Mouse (Mus musculus): ENCODE measurements around the gene Kdelc2. TPM values are rescaled to one million over a fixed set of nuclear protein-coding genes. Genes with fewer than 3 reads are reported as not detected.

The Kdelc2 gene
- total and polyA plus RNA-seq, 3 experiments: not detected

DNA sequence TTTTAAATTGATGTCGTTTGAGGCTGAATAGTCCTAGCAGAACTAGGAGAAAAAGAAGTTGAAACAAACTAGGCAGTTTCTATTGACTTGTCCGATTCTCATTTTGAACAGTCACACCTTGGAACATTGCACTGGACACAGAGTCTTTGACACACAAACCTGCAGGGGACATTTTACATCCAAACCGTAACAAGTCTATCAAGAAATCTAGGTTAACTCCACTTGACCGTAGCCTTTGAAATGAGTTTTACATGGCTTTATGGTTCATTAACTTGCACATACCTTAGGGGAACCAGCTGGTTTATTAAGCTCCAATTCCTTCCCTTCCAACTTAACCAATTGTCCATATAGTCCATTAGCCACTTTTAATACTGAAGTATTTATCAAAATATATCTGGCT is 16.9 kb downstream of the Kdelc2 start:
- no peak for DNase-seq (ENCODE audit: extremely low read depth)
- dilution Hi-C loops (cut with MboI; ENCODE audit: extremely low pct_ligation_motif_present, extremely low pct_unique_long_range_greater_than_20kb, low sequenced_read_pairs): no loop called here
- H3K9me3 ChIP-seq (replicated peaks; ENCODE audit: low read length): no peaks in the 10 kb centered on the region
- no peaks in the 10 kb centered on the region for H3K36me3 ChIP-seq (replicated peaks in 1 of 2; ENCODE audit: control insufficient read depth in 1 of 2, insufficient read depth in 1 of 2, low read length in 1 of 2)
- no peak overlapping the region for H3K4me2 ChIP-seq (ENCODE audit: insufficient read depth, low read depth, poor library complexity, severe bottlenecking)
- no peak overlapping the region for H3K27ac ChIP-seq (ENCODE audit: insufficient read depth, low read depth)
- no peaks in the 10 kb centered on the region for H3K79me2 ChIP-seq (replicated peaks; ENCODE audit: control insufficient read depth, extremely low read depth, insufficient read depth, poor library complexity, severe bottlenecking)
- in situ Hi-C loops (cut with MboI; ENCODE audit: low pct_ligation_motif_present, low pct_unique_long_range_greater_than_20kb, low sequenced_read_pairs): no loop called here
- TF ChIP-seq POLR2A (IDR thresholded peaks at IDR 0.05; ENCODE audit: low read depth, low read length) (no peak), RCOR1 (conservative IDR thresholded peaks at IDR 0.05; ENCODE audit: low read depth, low read length) (no peak), EP300 (IDR thresholded peaks at IDR 0.05; ENCODE audit: low read length) (no peak), MAX (IDR thresholded peaks at IDR 0.05; ENCODE audit: low read length) (no peak), USF1 (IDR thresholded peaks at IDR 0.05; ENCODE audit: low read depth, low read length) (no peak), E2F4 (IDR thresholded peaks at IDR 0.05; ENCODE audit: insufficient replicate concordance, low read depth, low read length) (no peak), SIN3A (IDR thresholded peaks at IDR 0.05; ENCODE audit: low read length) (no peak), CTCF (conservative IDR thresholded peaks at IDR 0.05 in 1 of 2, IDR thresholded peaks at IDR 0.05 in 1 of 2; ENCODE audit: low read depth in 2 of 2, low read length in 2 of 2) (no peak), MXI1 (IDR thresholded peaks at IDR 0.05; ENCODE audit: low read depth, low read length) (no peak), KAT2A (IDR thresholded peaks at IDR 0.05; ENCODE audit: insufficient replicate concordance, low read length) (no peak), CHD2 (IDR thresholded peaks at IDR 0.05; ENCODE audit: low read length) (no peak), NELFE (IDR thresholded peaks at IDR 0.05; ENCODE audit: low read depth, low read length) (no peak), JUN (IDR thresholded peaks at IDR 0.05; ENCODE audit: insufficient read depth, low read depth, low read length) (no peak), NRF1 (IDR thresholded peaks at IDR 0.05; ENCODE audit: low read depth, low read length) (no peak), GABPA (IDR thresholded peaks at IDR 0.05; ENCODE audit: insufficient replicate concordance, low read depth, low read length) (no peak), MAZ (IDR thresholded peaks at IDR 0.05; ENCODE audit: low read depth, low read length) (no peak)
- no peak overlapping the region for H3K4me3 ChIP-seq (replicated peaks in 1 of 3; ENCODE audit: low read depth in 2 of 3, low read length in 2 of 3, poor library complexity in 1 of 3)
- H3K9ac ChIP-seq (ENCODE audit: insufficient read depth, low read depth): no peak overlapping the region
- peaks cover 7 to 24% of the 10 kb centered on the region in 2 experiments; a peak in 3 of 4 replicates for H3K4me1 ChIP-seq (ENCODE audit: control insufficient read depth in 1 of 2, insufficient read depth in 2 of 2)
- H3K27me3 ChIP-seq (replicated peaks): no peaks in the 10 kb centered on the region

DNA sequence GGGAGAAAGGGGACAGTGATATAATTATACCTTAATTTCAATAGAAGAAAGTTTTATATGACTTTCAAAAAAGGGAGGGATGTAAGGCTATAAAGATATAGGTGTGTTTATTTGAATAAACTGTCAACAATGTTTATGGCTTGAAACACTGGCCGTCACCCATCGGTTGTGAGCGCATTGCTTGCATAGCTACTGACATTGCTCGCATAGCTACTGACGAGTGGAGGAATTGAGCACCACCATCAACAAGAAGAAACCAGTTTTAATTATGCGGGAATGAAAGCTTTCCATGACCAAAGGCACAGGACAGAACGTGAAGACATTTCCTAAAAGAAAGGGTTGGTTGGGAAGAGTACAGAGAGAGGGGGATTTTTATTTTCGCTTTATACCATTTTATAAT is 17.3 kb downstream of the Kdelc2 start:
- peaks cover 7 to 26% of the 10 kb centered on the region in 2 experiments; a peak in 3 of 4 replicates for H3K4me1 ChIP-seq (ENCODE audit: control insufficient read depth in 1 of 2, insufficient read depth in 2 of 2)
- no peaks in the 10 kb centered on the region for H3K36me3 ChIP-seq (replicated peaks in 1 of 2; ENCODE audit: control insufficient read depth in 1 of 2, insufficient read depth in 1 of 2, low read length in 1 of 2)
- dilution Hi-C loops (cut with MboI; ENCODE audit: extremely low pct_ligation_motif_present, extremely low pct_unique_long_range_greater_than_20kb, low sequenced_read_pairs) (no loop called here), in situ Hi-C loops (cut with MboI; ENCODE audit: low pct_ligation_motif_present, low pct_unique_long_range_greater_than_20kb, low sequenced_read_pairs) (no loop called here)
- TF ChIP-seq SIN3A (IDR thresholded peaks at IDR 0.05; ENCODE audit: low read length) (no peak), CHD2 (IDR thresholded peaks at IDR 0.05; ENCODE audit: low read length) (no peak), JUND (conservative IDR thresholded peaks at IDR 0.05; ENCODE audit: low read depth, low read length) (no peak), ZNF384 (IDR thresholded peaks at IDR 0.05; ENCODE audit: low read depth, low read length) (no peak), NRF1 (IDR thresholded peaks at IDR 0.05; ENCODE audit: low read depth, low read length) (no peak), ELF1 (IDR thresholded peaks at IDR 0.05; ENCODE audit: low read depth, low read length) (no peak), KAT2A (IDR thresholded peaks at IDR 0.05; ENCODE audit: insufficient replicate concordance, low read length) (no peak), MYC (IDR thresholded peaks at IDR 0.05; ENCODE audit: low read depth, low read length) (no peak), MAX (IDR thresholded peaks at IDR 0.05; ENCODE audit: low read length) (no peak), BHLHE40 (IDR thresholded peaks at IDR 0.05; ENCODE audit: low read depth, low read length) (no peak), MEF2A (IDR thresholded peaks at IDR 0.05; ENCODE audit: borderline replicate concordance, low read depth, low read length) (no peak), HCFC1 (IDR thresholded peaks at IDR 0.05; ENCODE audit: low read depth, low read length) (no peak), MXI1 (IDR thresholded peaks at IDR 0.05; ENCODE audit: low read depth, low read length) (no peak), MAZ (IDR thresholded peaks at IDR 0.05; ENCODE audit: low read depth, low read length) (no peak), ETS1 (conservative IDR thresholded peaks at IDR 0.05; ENCODE audit: low read depth, low read length) (no peak), USF1 (IDR thresholded peaks at IDR 0.05; ENCODE audit: low read depth, low read length) (no peak), E2F4 (IDR thresholded peaks at IDR 0.05; ENCODE audit: insufficient replicate concordance, low read depth, low read length) (no peak), POLR2A (IDR thresholded peaks at IDR 0.05; ENCODE audit: low read depth, low read length) (no peak), POLR2AphosphoS2 (IDR thresholded peaks at IDR 0.05; ENCODE audit: low read depth, low read length) (no peak)
- H3K9ac ChIP-seq (ENCODE audit: insufficient read depth, low read depth): no peak overlapping the region
- H3K9me3 ChIP-seq (replicated peaks; ENCODE audit: low read length): no peaks in the 10 kb centered on the region
- H3K27ac ChIP-seq (ENCODE audit: insufficient read depth, low read depth): no peak overlapping the region
- no peak overlapping the region for H3K4me2 ChIP-seq (ENCODE audit: insufficient read depth, low read depth, poor library complexity, severe bottlenecking)
- no peak for DNase-seq (ENCODE audit: extremely low read depth)
- H3K4me3 ChIP-seq (replicated peaks in 1 of 3; ENCODE audit: low read depth in 2 of 3, low read length in 2 of 3, poor library complexity in 1 of 3): no peak overlapping the region
- H3K27me3 ChIP-seq (replicated peaks): no peaks in the 10 kb centered on the region
- H3K79me2 ChIP-seq (replicated peaks; ENCODE audit: control insufficient read depth, extremely low read depth, insufficient read depth, poor library complexity, severe bottlenecking): no peaks in the 10 kb centered on the region
